Mouse (Mus musculus) liver, embryonic 16.5 days (tissue): ENCODE results near the gene Antxr2. TPM values are rescaled to one million over a fixed set of nuclear protein-coding genes. Genes with fewer than 3 reads are reported as not detected.

Experiments used
- ATAC-seq: fragments of 200-750 bp; cut with Nextera tagmentation; 2 replicates; pipeline ENCODE4 v1.8.0; 2017; ENCODE audit warnings: low read depth, mild to moderate bottlenecking, moderate number of reproducible peaks, moderate library complexity
- H3K27ac ChIP-seq: fragments of 300-500 bp; sonication (generic); 2 replicates; pipeline ENCODE4 v1.5.1; 2014; ENCODE audit warnings: mild to moderate bottlenecking, low read length
- H3K27me3 ChIP-seq: fragments of 300-500 bp; sonication (generic); 2 replicates; pipeline ENCODE4 v1.6.1; 2014; ENCODE audit warnings: low read depth, low read length, mixed read lengths; ENCODE audit not compliant: control insufficient read depth, insufficient read depth
- H3K36me3 ChIP-seq: fragments of 300-500 bp; sonication (generic); 2 replicates; pipeline ENCODE4 v1.6.1; 2014; ENCODE audit warnings: mild to moderate bottlenecking; ENCODE audit not compliant: control insufficient read depth, insufficient read depth
- H3K4me1 ChIP-seq: fragments of 300-500 bp; sonication (generic); 2 replicates; pipeline ENCODE4 v1.6.1; 2014; ENCODE audit warnings: low read depth, low read length, mixed read lengths; ENCODE audit not compliant: control insufficient read depth
- H3K4me2 ChIP-seq: fragments of 300-500 bp; sonication (generic); 2 replicates; pipeline ENCODE4 v1.6.1; 2014; ENCODE audit warnings: low read depth, low read length, mixed read lengths
- H3K4me3 ChIP-seq: fragments of 300-500 bp; sonication (generic); 2 replicates; pipeline ENCODE4 v1.5.1; 2014; ENCODE audit warnings: low read depth, mild to moderate bottlenecking, low read length
- H3K9ac ChIP-seq: fragments of 300-500 bp; sonication (generic); 2 replicates; pipeline ENCODE4 v1.6.1; 2014; ENCODE audit warnings: low read depth, low read length
- H3K9me3 ChIP-seq: fragments of 300-500 bp; sonication (generic); replicated peaks from 2 replicates; pipeline ENCODE4 v1.6.1; 2016; ENCODE audit warnings: low read length; ENCODE audit not compliant: control insufficient read depth
- WGBS: fragments of 180-500 bp; shearing (Covaris S2); extraction: QIAGEN DNeasy Blood & Tissue Kit; methylation state at CpG from one replicate; pipeline ENCODE4 v1.1.7; 2014; ENCODE audit not compliant: insufficient replicate concordance; 5-methylcytosine and 5-hydroxymethylcytosine counted together
- polyA plus RNA-seq: library from polyadenylated mRNA; unstranded; fragments of >200 nt; fragmentation: Nextera tagmentation; extraction: Ambion mirVana; gene quantifications from 2 replicates; pipeline ENCODE4 v1.2.1, GENCODE M21; 2015

Antxr2 gene
- polyA plus RNA-seq, 1 experiment from 2014 or later: 7.8 TPM

DNA sequence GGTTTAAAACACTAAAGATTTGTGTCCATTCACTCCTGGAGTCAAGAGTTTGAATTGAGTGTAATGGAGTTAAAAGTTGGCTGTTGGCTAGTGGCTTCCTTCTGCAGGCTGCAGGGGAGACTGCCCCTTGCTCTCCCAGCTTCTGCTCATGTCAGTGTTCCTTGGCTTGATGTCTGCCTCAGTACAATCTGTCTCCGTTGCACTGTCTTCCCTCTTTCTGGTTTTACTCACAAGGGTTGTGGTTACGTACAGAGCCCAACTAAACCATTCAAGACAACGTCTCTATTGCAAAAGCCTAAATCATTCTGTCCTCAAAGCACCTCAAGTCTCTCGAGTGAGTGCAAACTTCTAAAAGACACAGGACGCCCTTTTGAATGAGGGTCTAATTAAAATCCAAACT, 73.3 kb downstream of the Antxr2 start:
- WGBS: 42% methylated on average over 5 of the region's 5 CpGs
- H3K4me2 ChIP-seq: no peak overlapping the region
- no peaks in the 10 kb centered on the region for H3K9me3 ChIP-seq

DNA sequence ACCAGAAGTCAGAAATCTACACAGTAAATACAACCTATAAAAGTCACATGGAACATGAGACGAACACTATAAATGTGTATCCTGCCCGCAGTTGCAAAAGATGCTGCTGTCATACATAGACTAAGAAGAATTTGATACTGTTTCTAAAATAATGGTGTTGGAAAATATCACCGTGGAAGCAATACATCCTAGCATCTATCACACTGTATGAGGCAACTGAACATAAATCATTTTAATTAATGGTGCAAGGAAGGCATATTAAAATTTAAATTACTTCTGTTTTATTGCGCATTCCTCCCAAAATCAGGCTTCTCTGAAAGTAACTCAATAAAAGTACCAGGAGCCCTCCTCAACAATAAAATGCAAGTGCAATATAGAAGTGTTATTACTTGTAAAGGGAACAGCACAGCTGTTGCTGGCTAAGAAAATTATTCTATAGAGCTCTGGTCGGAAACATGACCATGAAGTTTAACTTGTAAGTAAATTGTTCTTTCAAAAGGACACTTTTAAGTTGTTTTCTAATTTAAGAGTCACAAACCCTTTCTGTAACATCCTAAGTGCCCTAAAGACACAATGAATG, 76.6 kb downstream of the Antxr2 start:
- no peaks in the 10 kb centered on the region for H3K9me3 ChIP-seq
- H3K4me1 ChIP-seq: no peaks in the 10 kb centered on the region
- H3K9ac ChIP-seq: no peak overlapping the region
- H3K4me2 ChIP-seq: no peak overlapping the region
- H3K4me3 ChIP-seq: no peak overlapping the region
- H3K27me3 ChIP-seq: no peaks in the 10 kb centered on the region
- no peaks in the 10 kb centered on the region for H3K36me3 ChIP-seq
- 78% methylated on average over 5 of the region's 5 CpGs for WGBS
- no peak for ATAC-seq
- H3K27ac ChIP-seq: no peak overlapping the region

More for the DNA sequence above, 73.3 kb downstream of the Antxr2 start:
- Histone ChIP-seq H3K27me3 (no peaks in the 10 kb centered on the region), H3K27ac (no peak overlapping the region), H3K4me1 (no peaks in the 10 kb centered on the region), H3K4me3 (no peak overlapping the region), H3K36me3 (no peaks in the 10 kb centered on the region), H3K9ac (no peak overlapping the region)
- no peak for ATAC-seq

DNA sequence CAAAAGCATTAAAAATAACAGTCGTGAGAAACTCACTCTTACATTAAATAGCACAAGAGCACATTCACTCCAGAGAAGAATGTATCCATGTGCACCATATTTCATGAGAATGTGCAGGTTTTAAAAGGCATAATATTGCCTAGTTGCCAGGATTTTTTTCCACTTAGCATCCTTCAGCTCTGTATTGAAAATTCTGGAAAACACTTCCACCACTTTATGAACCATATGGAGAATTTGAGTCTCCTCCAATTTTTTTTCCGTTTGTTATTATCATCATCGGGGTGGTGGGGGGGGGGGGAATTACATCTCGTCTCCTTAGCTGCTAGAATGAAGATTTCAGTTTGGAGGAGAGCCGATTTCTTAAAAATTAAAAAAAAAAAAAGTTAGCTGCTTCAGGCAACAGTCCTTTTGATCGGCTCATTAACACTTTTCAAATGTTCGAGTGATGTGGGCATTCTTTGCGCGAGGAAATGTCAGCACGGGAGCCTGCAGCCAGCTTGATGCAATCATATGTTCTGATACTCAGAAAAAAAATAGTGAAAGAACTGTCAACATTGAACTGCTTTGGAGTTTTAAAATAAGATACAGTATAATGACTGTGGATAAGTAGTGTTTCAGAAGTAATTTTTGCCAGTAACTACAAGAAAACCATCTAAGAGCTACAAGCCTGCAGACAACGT, 77.5 kb downstream of the Antxr2 start:
- Histone ChIP-seq H3K4me2 (no peak overlapping the region), H3K4me1 (no peaks in the 10 kb centered on the region), H3K4me3 (no peak overlapping the region), H3K36me3 (no peaks in the 10 kb centered on the region), H3K27ac (no peak overlapping the region), H3K9me3 (no peaks in the 10 kb centered on the region), H3K9ac (no peak overlapping the region), H3K27me3 (no peaks in the 10 kb centered on the region)
- 68% methylated on average over 11 of the region's 11 CpGs for WGBS
- no peak for ATAC-seq

DNA sequence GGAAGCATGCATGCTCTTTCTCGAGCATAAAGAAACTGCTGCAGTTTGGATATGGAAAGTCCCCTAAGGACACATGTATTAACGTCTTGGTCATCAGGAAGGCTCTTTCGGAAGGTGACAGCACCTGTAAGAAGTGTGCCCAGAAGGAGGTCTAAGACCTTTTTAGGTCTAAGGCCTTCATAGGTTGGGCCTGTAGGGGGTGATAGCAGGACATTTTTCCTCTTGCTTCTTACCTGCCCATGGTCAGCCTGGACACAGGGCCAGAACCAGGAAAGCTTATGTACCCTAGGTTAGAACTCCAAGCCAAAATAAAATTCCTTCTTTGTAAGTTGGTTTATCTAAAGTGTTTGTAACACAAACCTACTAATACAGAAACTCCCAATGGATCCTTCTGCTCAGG, 83.6 kb downstream of the Antxr2 start:
- WGBS: 55% methylated on average over 3 of the region's 3 CpGs
- no peak for ATAC-seq
- Histone ChIP-seq H3K9me3 (no peaks in the 10 kb centered on the region), H3K9ac (no peak overlapping the region), H3K4me3 (no peak overlapping the region), H3K27ac (no peak overlapping the region), H3K36me3 (no peaks in the 10 kb centered on the region), H3K27me3 (no peaks in the 10 kb centered on the region), H3K4me2 (no peak overlapping the region), H3K4me1 (no peaks in the 10 kb centered on the region)

DNA sequence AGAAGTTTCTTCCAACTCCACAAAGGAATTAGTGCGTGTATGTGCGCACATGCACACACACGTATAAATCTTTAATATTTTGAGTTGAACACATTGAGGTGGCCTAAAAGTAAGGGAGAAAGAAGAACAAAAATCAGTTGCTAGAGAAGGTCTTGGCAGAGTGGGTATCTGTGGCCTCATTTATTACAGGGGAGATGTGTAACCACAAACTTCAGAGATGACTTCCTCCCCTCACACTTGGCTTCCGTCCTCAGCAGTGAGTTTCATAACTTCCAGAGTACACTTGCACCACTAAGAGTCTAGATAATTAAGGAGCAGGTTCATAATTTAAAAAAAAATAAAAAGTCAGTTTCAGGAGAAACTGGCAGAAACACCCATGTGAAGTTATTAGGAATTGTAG, 84.6 kb downstream of the Antxr2 start:
- H3K4me2 ChIP-seq: no peak overlapping the region
- H3K36me3 ChIP-seq: no peaks in the 10 kb centered on the region
- H3K9ac ChIP-seq: no peak overlapping the region
- H3K27ac ChIP-seq: no peak overlapping the region
- WGBS: 51% methylated on average over 4 of the region's 4 CpGs
- no peak overlapping the region for H3K4me3 ChIP-seq
- H3K27me3 ChIP-seq: no peaks in the 10 kb centered on the region
- no peaks in the 10 kb centered on the region for H3K9me3 ChIP-seq
- H3K4me1 ChIP-seq: no peaks in the 10 kb centered on the region
- ATAC-seq: no peak

DNA sequence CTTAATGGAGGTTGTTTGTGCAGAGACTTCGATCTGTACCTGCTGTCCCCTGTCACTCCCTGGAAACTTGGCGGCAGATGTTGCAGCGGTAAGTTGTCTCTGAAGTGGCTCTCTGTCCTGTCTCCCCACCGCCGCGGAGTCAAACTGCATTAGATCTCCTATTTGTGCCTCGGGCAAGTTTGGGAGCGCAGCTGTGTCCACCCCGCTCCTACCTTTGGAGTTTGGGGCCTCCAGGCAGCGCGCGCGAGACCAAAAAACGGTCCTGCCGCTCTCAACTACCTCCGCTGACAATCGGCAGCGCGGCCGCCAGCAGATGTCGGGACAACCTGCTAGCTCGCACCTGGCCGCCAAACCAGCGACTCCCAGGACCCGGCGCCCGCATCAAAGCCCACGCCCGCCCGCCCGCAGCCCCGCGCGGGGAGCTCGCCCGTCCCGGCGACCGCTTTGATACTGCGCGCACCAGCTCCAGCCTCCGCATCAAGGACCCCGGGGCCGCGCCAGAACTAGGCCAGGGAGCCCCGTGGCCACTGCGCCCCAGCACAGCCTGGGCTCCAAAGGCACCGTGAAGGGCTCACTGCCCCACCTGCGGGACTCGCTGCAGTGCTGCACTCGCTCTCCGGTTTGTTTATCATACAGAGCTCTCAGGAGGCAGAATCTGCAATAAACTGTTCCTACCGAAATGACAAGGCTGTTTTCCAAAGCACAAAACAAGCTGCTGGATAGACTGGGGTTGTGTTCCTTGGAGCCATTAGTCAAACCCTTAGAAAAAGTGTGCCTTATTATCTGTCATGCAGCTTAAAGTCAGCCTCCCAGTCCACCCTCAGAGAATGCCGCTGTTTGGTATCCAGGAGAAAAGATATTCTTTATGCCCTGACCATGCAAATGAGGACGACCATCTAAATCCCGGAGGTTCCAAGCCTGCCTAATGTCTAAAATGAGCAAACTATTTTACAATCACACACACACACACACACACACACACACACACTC, 95.4 kb downstream of the Antxr2 start:
- peak overlapping the region; percentile 26; the same call in 1 of the 2 replicates for H3K4me2 ChIP-seq
- peak; percentile 39; the same call in 1 of the 2 replicates for ATAC-seq
- H3K9ac ChIP-seq: no peak overlapping the region
- WGBS: 9% methylated on average over 56 of the region's 56 CpGs
- no peaks in the 10 kb centered on the region for H3K9me3 ChIP-seq
- peaks cover 5% of the 10 kb centered on the region for H3K36me3 ChIP-seq
- peaks cover 5% of the 10 kb centered on the region for H3K27me3 ChIP-seq
- H3K4me1 ChIP-seq: no peaks in the 10 kb centered on the region
- H3K4me3 ChIP-seq: peak overlapping the region; percentile 30
- no peak overlapping the region for H3K27ac ChIP-seq

DNA sequence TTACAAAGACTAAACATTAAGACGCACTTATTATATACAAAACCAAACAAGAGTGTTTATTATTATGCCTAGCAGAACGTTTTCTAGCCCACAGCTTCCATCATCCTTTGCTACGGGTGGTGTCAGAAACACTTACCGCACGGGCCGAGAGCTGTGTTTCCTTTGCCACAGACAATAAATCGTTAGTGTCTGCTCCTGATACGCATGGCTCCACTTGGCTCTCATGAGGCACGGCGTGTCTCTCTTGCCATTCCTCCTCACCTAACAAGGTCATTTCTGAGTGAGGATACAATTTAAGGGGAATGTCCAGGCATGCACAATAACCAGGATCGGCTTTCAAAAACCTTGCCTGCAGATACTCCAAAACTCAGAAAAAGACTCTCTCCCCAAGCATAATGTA, 113.2 kb downstream of the Antxr2 start:
- Histone ChIP-seq H3K4me2 (no peak overlapping the region), H3K4me3 (no peak overlapping the region), H3K36me3 (no peaks in the 10 kb centered on the region), H3K4me1 (no peaks in the 10 kb centered on the region), H3K9me3 (no peaks in the 10 kb centered on the region), H3K27me3 (no peaks in the 10 kb centered on the region), H3K27ac (no peak overlapping the region), H3K9ac (no peak overlapping the region)
- no peak for ATAC-seq
- 70% methylated on average over 11 of the region's 11 CpGs for WGBS

DNA sequence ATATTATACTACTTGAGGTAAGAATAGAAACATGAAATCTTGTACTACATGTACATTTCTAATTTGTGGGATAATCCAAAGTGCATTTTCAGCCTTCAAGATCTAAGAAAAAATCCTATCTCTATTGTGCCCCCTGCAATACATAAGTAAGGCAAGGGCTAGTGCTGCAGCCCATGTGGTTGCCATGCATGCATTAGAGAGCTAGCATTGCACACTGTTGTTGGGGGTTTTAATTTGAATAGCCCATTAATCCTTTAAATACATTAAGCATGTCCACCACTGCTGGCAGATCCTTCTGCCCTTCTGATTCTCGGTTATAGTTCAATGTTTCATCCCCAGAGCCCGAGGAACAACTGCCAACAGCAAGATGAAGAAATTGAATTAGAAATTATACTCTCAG, 116.0 kb downstream of the Antxr2 start:
- Histone ChIP-seq H3K4me1 (no peaks in the 10 kb centered on the region), H3K36me3 (no peaks in the 10 kb centered on the region), H3K9ac (no peak overlapping the region), H3K4me2 (no peak overlapping the region), H3K9me3 (no peaks in the 10 kb centered on the region), H3K27me3 (no peaks in the 10 kb centered on the region), H3K4me3 (no peak overlapping the region), H3K27ac (no peak overlapping the region)
- 47% methylated on average over 2 of the region's 2 CpGs for WGBS
- ATAC-seq: no peak

DNA sequence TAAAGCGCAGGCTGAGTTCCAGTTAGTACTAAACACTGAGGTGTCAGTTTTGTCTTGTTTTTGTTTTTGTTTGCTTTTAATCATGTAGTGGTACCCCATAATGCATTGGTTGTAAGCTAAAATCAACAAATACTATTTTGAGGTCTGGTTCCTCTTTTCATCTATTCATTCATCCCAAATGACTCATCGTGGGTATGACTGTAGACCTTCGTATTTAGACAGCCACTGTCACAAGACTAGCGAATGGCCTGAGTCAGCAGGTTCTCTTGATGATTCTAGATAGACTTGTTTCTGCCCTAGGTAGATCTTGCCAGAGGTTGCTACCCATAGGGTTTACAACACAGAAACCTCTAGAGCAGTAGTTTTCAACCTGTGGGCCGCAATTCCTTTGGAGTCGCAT, 116.9 kb downstream of the Antxr2 start:
- no peaks in the 10 kb centered on the region for H3K36me3 ChIP-seq
- 65% methylated on average over 6 of the region's 6 CpGs for WGBS
- H3K27ac ChIP-seq: no peak overlapping the region
- H3K27me3 ChIP-seq: no peaks in the 10 kb centered on the region
- H3K4me3 ChIP-seq: no peak overlapping the region
- no peak overlapping the region for H3K9ac ChIP-seq
- H3K4me2 ChIP-seq: no peak overlapping the region
- H3K9me3 ChIP-seq: no peaks in the 10 kb centered on the region
- no peaks in the 10 kb centered on the region for H3K4me1 ChIP-seq
- no peak for ATAC-seq
